Mouse (Mus musculus) frontal cortex, postnatal 10 days (tissue): ENCODE measurements around the gene Eef1akmt2.
A peak's percentile ranks its signal among the peaks of the same experiment; 100 is the strongest.

Source experiments
- DNase-seq, 2 experiments: peaks; one replicate each; pipeline ENCODE4 v3.0.0; 2022; ENCODE audit warnings: low spot score in 2 of 2, mixed read lengths in 1 of 2

The Eef1akmt2 gene

DNA sequence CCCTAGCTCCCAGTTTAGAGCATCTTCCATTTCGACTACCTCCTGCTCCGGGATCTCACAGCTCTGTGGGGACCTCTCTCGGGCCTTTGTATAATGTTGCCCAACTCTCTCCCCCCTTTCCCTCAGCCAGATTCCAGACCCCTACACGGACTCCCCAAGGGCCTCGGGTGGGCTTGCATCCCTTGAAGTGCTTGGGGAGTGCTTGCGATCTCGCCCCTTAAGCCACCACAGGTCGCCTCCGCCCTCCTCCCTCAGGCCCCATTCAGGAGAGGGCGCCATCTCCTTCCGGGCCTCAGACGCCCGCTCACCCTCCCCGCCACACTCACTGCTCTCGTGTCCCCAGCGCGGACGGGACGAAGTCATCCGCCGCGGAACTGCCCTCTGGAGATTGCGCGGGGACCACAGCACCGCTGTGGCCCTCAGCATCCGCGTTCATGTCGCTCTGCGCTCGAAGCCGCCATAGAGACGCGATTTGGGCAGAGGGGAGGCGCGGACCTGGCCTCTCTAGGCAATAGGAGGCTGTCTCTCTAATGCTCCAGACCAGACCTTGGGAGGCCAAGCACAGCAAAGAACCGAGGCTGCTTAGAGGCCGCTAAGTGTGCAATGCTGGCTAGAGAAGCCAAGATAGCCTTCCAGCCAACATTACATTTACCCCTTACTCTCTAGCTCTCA, at the start of gene Eef1akmt2:
Gene Eef1akmt2, minus strand, starts transcription at position 501 of the 672 bp plus-strand sequence.
- peak; percentile 69 to 81 for DNase-seq

- DNase-seq = no peak
Observed at GRCm38 (mm10) chr7:132900826-132901531, 48.5 kb upstream of the Eef1akmt2 start.

DNA sequence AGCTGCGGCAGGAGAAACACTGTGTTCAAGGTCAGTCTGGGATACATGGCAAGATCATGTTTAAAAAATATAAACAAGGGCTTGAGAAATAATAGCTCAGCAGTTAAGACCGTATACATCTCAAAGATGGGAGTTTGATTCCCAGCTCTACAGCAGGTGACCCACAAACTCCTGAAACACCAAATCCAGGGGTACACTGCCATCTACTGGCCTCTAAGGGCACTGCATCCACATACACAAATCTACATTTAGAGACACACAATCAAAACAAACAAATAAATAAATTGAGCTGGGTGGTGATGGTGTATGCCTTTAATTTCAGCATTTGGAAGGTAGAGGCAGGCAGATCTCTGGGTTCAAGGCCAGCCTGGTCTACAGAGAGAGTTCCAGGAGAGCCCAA, 45.8 kb upstream of the Eef1akmt2 start:
- no peak for DNase-seq

DNA sequence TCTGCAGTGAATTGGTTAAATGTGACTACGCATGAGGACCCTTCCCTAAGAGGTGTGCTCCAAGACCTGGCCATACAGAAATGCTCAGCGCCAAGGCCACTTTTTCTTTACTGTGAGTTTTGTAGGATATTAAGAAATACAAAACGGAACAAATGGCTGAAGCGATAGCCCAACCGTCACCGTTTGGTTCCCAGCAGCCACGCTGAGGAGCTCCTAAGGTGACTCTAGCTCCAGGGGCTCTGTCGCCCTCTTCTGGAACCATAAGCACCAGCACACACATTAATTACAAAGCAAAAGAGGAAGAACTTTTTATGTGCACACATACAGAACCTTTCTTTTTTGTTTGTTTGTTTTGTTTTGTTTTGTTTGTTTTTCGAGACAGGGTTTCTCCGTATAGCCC, 44.8 kb upstream of the Eef1akmt2 start:
- DNase-seq = no peak

- DNase-seq = no peak
Observed at GRCm38 (mm10) chr7:132896206-132896815, 43.8 kb upstream of the Eef1akmt2 start.

DNA sequence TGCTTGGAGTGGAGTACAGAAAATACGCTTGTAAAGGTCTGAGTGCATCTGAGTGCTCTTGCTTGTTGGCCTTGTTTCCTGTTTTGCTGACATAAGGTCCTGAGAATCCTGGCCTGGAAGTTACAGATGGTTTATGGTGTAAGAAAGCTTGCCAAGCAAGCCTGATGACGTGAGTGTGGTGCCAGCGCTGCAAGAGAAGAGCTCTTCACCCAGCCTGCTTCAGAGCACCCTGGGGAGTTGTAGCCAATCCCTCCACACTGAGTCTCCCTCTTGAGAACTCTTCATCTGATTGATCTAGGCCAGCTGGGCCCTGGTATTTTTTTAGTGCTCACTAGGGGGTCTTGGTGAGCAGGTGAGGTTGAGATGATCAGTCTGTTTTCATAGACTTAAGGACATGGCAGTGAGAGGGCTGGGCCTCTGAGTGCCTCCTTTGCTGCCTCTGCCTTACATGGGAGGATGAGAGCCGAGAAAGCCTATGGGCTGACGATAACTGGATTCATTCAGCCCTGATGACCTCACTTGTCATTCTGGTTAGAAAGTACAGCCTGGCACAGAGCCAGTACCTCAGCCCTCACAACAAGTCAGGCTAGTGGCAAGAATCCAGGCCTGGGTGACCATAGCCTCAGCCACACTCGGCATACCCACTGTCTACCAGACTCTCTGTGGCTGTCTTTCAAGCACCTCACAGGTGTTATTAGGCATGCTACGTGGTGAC, 42.5 kb upstream of the Eef1akmt2 start:
- DNase-seq = no peak

GRCm38 (mm10) chr7:132893336-132893735, 40.9 kb upstream of the Eef1akmt2 start:
- no peak for DNase-seq

GRCm38 (mm10) chr7:132892806-132893205, 40.3 kb upstream of the Eef1akmt2 start:
- no peak for DNase-seq

GRCm38 (mm10) chr7:132892311-132892661, 39.8 kb upstream of the Eef1akmt2 start:
- no peak for DNase-seq

GRCm38 (mm10) chr7:132891561-132892310, 39.3 kb upstream of the Eef1akmt2 start:
- DNase-seq = no peak

DNA sequence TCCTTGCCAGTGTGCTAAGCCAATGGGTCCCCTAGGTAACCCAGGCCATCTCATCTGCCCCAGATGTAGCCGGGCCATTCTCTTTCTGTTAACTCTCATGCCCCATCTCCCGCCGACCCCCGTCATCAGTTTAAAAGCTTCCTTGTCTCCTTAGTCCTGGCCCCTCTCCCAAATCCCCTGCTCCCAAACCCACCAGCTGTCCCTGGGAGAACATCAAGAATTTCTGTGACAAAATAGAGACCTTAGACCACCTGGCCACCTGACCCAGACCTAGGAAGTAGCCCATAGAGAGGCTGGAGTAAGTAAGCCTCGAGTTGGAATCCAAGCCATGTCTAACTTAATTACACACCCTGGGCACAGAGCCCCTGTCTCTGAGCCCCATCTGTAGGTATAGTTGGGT, 37.7 kb upstream of the Eef1akmt2 start:
- no peak for DNase-seq

- no peak for DNase-seq
Observed at GRCm38 (mm10) chr7:132889691-132890090, 37.2 kb upstream of the Eef1akmt2 start.

DNA sequence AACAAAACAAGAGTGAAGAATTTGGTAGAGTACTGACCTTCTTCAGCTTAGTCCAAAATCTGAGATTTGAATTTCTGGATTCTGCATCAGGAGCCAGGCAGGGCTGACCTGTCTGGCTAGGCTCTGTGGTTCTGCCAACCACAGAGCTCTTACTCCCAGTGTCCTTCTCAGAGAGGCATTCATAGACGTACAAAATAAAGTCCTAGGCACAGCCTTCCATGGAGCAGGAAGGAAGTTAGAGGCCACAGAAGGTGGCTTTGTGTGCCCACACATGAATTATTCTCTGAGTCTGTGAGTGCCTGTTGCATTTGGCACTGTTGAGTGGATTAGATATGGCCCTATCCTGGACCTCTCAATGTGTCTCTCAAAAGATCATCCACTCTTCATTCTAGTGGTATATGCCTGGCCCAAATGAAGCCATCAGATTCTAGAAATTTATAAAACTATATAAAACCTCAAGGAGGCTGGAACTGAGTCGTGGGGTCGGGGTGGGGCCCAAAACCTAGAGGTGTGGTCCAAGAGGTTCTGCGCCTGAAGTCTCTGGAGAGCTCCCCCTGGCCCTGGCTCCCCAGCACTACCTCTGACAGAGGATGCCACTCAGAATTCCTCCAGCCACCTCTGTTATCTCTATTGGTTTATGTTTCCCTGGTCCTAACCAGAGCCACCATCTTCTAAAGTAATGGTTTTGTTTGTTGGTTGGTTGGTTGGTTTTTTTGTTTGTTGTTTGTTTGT, 36.2 kb upstream of the Eef1akmt2 start:
- no peak for DNase-seq

GRCm38 (mm10) chr7:132888052-132888451, 35.6 kb upstream of the Eef1akmt2 start:
- no peak for DNase-seq

DNA sequence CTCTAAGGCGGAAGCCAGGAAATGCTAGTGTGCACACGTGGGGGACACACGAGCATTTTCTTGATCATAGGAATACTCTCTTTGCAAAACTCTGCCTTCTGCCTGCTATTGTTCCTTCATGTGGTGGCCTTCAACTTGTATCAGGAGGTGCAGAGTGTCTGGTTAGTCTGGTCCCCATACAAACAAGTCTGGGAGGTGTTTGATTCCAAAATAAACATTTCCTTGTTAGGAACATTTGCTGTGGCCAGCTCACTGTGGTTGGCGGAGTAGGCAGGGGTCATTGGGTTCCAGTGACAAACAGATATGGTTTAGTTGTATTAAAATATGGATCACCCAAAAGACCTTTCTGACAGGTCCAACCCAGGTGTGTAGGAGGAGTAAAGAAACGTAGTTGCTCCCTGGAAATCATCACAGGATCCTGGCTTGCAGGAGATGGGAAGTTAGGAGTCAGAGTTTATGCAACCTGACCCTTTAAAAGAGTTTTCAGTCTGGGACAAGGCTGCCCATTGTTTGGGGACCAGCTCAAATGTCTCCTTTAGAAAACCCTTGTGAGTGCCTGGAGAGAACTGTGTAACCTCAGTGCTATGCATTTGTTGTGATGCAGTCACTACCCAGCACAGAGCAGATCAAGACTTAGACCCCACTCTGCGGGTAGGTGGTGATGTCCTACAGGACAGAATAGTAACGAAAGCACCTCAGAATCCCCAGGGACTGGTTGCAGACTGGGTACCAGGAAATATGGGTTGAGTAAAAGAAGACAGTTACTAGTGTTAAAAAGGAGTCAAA, 34.7 kb upstream of the Eef1akmt2 start:
- DNase-seq = no peak

DNA sequence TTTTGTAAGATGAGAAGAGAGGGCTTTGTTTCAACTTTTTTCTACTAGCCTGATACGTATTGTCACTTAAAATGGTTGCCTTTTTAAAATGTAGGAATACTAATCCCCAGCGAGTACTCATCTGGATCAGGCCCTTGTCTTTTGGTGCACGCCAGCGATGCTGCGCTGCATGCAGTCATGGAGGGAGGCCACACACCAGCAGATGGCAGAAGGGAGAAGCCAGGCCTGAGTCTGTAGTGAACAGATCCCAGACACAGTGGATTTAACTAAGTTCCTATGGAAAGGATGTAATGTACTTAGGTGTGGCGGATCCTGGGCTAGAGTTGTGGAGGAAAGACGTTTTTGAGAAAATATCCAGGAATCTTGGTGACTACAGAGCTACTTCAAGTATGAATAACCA, 31.6 kb upstream of the Eef1akmt2 start:
- no peak for DNase-seq

GRCm38 (mm10) chr7:132882343-132882742, 29.9 kb upstream of the Eef1akmt2 start:
- DNase-seq = no peak

DNA sequence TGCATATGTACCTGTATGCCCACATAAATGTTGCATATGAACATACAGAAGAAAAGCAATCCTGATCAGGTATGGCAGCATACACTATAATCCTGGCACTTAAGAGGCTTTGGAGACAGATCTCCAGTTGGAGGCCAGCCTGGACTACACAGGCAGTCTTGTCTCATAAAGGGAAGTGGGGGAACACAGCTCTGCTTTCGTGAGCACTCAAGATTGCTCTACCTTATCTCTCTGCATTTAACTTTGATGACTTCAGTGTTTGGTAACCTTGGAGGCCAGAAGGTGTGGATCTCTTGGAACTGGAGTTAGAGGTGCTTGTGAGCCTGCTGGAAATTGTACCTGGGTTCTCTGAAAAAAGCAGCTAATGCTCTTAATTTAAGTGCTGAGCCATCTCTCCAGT, 27.8 kb upstream of the Eef1akmt2 start:
- no peak for DNase-seq

DNA sequence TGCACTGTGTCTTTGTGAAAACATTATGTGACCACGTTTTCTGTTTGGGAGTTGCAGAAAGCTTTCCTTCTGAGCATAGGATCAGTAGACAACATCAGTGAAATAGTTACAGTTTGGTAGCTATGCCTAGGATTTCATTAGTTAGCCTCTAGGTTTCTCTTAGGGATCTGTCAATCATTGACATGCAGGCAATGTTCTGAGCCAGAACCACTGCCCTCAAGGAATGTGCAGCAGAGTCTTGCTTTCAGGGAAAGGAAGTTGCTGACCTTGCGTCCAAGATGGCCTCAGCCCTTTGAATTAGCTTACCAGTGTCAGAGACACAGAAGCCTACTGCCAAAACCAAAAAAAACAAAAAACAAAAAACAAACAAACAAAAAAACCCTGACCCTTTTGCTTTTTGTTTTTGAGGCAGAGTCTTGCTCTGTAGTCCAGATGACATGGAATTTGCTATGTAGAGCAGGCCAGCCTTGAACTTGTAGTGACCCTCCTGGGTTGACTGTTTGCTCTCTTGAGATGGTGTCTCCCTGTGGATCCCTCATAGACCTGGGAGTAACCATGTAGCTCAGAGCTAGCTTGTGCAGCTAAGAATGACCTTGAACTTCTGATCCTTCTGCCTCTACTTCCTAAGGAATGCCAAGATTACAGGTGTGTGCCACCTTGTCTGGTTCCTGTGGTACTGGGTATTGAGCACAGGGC, 23.1 kb upstream of the Eef1akmt2 start:
- DNase-seq = no peak

DNA sequence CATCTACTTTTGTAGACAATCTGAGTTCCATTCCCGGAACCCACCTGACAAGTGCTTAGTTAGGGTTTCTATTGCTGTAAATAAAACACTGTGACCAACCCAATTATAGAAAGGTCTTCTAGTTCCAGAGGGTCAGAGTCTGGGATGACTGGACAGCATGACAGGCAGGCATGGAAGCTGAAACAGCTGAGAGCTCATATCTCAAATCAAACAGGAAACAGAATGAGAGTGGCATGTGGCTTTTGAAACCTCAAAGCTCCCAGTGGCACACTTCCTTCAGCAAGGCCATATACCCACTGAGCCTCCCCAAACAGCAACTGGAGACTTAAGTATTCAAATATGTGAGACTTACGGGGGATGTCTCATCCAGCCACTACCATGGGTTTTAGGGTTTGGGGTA, 20.6 kb upstream of the Eef1akmt2 start:
- DNase-seq = no peak
